Mouse (Mus musculus): ENCODE measurements at regions not wholly inside any gene's neighbourhood (a gene's known extent, or its start where the extent isn't known, plus 50 kb on each side); places are given as distances from the start of the nearest gene placed in this dataset.

DNA sequence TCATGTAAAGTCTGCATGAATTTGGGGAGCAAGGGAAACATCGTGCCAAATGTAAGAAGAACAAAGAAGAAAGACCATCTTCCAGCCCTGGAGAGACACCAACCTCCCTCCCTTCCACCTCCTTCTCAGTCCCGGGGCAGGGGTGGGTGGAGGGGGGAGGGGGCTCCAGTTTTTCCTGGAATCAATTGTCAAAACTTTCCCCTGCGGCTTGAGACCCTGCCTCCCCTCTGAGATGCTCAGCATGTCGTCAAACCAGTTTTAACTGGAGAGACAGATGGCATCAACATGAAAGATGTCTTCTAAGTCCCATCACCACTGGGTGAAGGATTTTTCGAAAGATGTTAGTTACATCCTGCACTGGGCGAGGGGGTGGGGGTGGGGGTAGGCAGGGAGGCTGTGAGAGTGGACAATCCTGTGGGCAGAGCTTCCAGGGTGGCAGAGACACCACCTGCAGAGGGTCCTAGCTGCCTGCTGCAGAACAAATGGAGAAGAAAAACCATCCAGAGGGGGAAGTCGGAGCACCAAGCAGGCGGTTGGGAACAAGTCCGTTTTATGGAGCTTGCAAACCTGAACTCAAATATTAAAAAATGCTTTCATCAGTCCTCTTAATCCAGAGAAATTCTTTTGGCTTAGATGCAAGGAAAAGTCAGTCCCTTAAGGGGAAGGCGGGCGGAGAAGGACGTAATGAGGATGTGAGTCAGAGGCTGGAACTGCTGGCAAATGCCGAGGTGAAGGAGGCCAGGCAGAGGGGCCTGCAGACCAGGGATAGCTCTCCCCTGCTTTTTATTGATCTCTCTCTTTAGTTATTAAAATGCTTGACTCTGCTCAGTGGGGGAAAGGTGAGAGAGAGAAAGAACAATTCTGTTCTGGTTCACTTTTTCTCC, 157.6 kb downstream of the Gas1 start:
- Histone ChIP-seq H3K4me1 (peaks cover 34% of the 10 kb centered on the region), H3K36me3 (replicated peaks) (no peaks in the 10 kb centered on the region), H3K27ac (peak overlapping the region; percentile 80), H3K9me3 (no peaks in the 10 kb centered on the region), H3K4me3 (no peak overlapping the region), H3K27me3 (ENCODE audit: poor library complexity, severe bottlenecking) (no peaks in the 10 kb centered on the region)
- WGBS, result 29% methylated on average over 13 of the region's 13 CpGs
- DNase-seq (ENCODE audit: extremely low spot score, low spot score), result no peak

DNA sequence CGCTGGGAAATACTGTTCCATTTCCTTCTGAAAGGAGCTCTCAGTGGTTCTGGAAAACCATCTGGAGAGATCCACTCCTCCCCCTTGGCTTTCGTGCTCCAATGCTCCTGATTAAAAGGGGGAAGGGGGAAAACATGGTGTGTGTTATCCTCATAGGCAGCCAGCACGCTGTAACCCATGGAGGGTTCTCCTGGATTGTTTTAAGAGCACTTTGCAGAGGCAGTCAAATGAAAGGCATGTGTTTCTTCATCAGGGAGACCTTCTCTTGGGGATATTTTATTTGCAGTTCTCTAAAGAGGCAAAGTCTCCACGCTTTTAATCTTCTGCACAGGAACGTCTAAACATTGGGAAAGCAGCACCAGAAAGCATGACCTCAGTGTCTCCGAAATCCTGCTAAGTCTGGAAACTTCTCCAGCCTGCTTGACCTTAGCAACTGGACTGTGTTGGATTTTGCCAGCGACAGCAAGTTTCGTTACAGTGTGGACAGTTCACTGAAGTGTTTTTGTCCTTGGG, 161.3 kb downstream of the Gas1 start:
- Histone ChIP-seq H3K4me1 (peaks cover 44% of the 10 kb centered on the region), H3K27me3 (ENCODE audit: poor library complexity, severe bottlenecking) (no peaks in the 10 kb centered on the region), H3K4me3 (no peak overlapping the region), H3K36me3 (replicated peaks) (no peaks in the 10 kb centered on the region), H3K27ac (no peak overlapping the region), H3K9me3 (no peaks in the 10 kb centered on the region)
- 76% methylated on average over 8 of the region's 8 CpGs for WGBS
- no peak for DNase-seq (ENCODE audit: extremely low spot score, low spot score)

DNA sequence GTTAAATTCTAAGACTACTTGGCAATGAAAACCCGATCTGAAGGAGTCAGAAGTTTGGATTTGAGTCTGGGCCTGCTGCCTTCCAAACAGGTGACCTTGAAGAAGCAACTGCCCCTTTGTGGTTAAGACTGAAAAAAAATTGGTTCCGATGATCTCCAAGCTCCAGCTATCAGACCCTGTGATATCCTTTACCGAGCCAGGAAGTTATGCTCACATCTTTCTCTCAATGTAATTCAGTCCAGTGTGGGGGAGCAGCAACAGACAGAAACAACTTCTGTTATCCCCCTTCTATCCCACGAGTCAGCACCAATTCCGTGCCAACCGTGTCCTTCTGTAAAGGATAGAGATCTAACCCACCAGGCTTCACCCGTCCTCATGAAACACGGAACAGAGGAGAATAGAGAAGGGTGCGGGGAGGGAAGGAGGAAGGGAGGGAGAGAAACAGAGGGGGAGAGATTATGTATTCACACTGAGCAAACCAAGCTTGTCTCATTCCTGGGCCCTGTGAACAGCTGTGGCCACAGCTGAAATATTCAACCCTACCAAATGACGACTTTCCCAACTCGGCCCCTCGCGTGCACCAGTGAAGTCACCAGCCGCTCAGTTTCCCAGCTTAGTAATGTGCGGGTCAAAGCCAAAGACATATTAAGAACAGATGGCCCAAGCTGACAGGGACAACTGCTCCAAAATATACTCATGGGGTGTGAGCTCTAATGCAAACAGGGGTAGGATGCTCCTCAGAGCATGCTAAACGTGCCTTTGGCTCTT, 164.9 kb downstream of the Gas1 start:
- Histone ChIP-seq H3K27ac (0 out of 2 replicates have a peak overlapping the region, but pooled peaks have one; percentile 40), H3K4me3 (no peak overlapping the region), H3K9me3 (no peaks in the 10 kb centered on the region), H3K27me3 (ENCODE audit: poor library complexity, severe bottlenecking) (no peaks in the 10 kb centered on the region), H3K4me1 (peaks cover 31% of the 10 kb centered on the region), H3K36me3 (replicated peaks) (no peaks in the 10 kb centered on the region)
- WGBS, result 87% methylated on average over 16 of the region's 16 CpGs
- DNase-seq (ENCODE audit: extremely low spot score, low spot score), result no peak

DNA sequence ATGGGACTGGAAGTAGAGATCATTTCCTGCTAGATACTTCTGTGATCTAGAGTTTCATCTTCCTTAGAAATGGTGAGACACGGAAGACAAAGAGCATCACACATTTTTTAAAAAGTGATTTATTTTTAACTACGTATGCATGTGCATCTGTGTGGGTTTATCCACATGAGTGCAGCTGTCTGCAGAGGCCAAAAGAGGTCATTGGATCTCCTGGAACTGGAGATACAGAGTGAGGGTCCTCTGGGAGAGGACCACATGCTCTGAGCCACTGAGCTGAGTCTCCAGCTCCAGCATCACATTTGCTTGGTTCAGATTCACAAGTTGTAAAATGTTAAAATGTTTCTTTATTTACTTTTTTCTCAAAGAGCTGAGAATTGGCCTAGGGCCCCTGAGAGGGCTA, 166.1 kb downstream of the Gas1 start:
- no peaks in the 10 kb centered on the region for H3K27me3 ChIP-seq (ENCODE audit: poor library complexity, severe bottlenecking)
- no peak overlapping the region for H3K27ac ChIP-seq
- no peaks in the 10 kb centered on the region for H3K9me3 ChIP-seq
- no peak for DNase-seq (ENCODE audit: extremely low spot score, low spot score)
- WGBS, result 91% methylated on average over 2 of the region's 2 CpGs
- H3K36me3 ChIP-seq (replicated peaks), result no peaks in the 10 kb centered on the region
- H3K4me1 ChIP-seq, result peaks cover 31% of the 10 kb centered on the region
- no peak overlapping the region for H3K4me3 ChIP-seq

DNA sequence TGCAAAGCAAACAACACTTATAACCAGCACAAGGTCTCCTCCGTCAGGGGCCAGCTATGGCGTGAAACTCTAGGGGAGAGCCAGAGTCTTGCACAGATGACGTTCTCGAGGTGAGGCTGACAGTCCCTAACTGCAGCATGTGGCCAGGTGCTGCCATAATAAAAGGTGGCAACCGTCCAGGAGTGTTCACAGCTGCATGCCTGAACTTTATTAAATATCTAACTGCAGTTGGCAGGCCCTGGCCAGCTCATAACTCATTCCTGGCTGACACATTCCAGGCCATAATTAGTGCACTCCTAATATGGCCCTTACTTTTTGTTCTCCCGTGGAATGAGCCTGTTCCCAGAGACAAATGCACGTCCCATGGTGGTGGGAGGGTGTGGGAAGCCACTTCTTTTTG, 169.6 kb downstream of the Gas1 start:
- DNase-seq (ENCODE audit: extremely low spot score, low spot score), result no peak
- Histone ChIP-seq H3K27ac (peak overlapping the region; percentile 60), H3K27me3 (ENCODE audit: poor library complexity, severe bottlenecking) (no peaks in the 10 kb centered on the region), H3K4me1 (peaks cover 19% of the 10 kb centered on the region), H3K4me3 (no peak overlapping the region), H3K36me3 (replicated peaks) (no peaks in the 10 kb centered on the region), H3K9me3 (no peaks in the 10 kb centered on the region)
- 68% methylated on average over 7 of the region's 7 CpGs for WGBS

DNA sequence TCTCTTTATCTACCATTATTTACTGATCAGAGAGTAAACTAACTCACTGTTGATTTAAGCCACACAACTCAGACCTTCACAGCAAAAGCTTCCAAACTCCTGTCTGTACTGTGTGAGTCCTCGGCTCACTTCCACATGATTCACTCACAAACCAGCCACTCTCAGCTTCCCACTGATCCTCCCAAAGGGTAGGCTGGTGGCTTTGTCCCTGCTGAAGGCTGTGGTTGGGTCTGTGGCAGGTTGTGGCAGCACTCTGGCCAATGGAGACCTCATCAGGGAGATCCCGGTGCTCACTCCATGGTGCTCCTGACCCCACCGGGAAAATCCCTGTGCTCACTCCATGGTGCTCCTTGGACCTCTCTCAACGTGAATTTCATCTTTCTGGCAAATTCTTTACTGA, 170.1 kb downstream of the Gas1 start:
- Histone ChIP-seq H3K36me3 (replicated peaks) (no peaks in the 10 kb centered on the region), H3K27me3 (ENCODE audit: poor library complexity, severe bottlenecking) (no peaks in the 10 kb centered on the region), H3K9me3 (no peaks in the 10 kb centered on the region), H3K4me3 (no peak overlapping the region), H3K27ac (peak overlapping the region; percentile 69; the same call in 1 of the 2 replicates), H3K4me1 (peaks cover 20% of the 10 kb centered on the region)
- DNase-seq (ENCODE audit: extremely low spot score, low spot score), result no peak
- 83% methylated on average over 4 of the region's 4 CpGs for WGBS

DNA sequence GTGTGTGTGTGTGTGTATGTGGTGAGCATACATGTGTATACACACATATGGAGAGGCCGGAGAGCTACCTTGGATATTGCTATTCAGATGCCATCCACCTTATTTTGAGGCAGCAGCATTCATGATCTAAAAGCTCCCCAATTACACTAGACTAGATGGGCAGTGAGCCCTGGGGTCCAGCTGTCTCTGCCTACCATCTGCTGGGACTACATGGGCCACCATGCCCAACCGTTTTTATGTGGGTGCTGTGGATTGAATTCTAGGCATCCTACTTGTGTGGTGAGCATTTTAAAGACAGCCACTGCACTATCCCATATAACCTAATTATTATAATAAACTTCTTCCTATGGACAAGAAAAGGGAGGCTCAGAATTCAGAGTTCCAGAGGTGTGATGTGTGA, 172.6 kb downstream of the Gas1 start:
- Histone ChIP-seq H3K27ac (no peak overlapping the region), H3K4me3 (no peak overlapping the region), H3K36me3 (replicated peaks) (no peaks in the 10 kb centered on the region), H3K4me1 (peaks cover 44% of the 10 kb centered on the region), H3K9me3 (no peaks in the 10 kb centered on the region), H3K27me3 (ENCODE audit: poor library complexity, severe bottlenecking) (no peaks in the 10 kb centered on the region)
- no peak for DNase-seq (ENCODE audit: extremely low spot score, low spot score)
- WGBS, result 91% methylated on average over 2 of the region's 2 CpGs

DNA sequence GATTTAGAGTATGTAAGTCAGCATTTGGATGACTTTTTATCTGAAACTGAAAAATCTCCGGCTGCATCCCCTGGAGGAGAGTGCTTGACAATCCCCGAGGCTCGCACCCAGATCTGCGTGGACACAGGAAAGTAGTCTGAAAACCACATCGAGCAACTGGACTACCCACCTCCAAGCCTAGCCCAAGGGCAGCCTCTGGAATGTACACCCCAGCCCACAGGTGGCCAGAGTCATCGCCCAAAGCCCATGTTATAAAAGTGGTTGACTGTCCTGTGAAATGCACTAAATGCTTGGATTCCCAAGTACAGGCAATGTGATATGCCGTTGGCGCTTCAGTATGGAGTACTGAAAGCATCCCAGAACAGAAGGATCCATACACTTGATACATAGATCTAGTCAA, 175.1 kb downstream of the Gas1 start:
- H3K9me3 ChIP-seq, result peaks cover 5% of the 10 kb centered on the region; the same call in 1 of the 2 replicates
- 90% methylated on average over 8 of the region's 8 CpGs for WGBS
- no peak for DNase-seq (ENCODE audit: extremely low spot score, low spot score)
- no peak overlapping the region for H3K4me3 ChIP-seq
- peak overlapping the region; percentile 82 for H3K27ac ChIP-seq
- H3K27me3 ChIP-seq (ENCODE audit: poor library complexity, severe bottlenecking), result no peaks in the 10 kb centered on the region
- H3K4me1 ChIP-seq, result peaks cover 29% of the 10 kb centered on the region
- H3K36me3 ChIP-seq (replicated peaks), result no peaks in the 10 kb centered on the region

DNA sequence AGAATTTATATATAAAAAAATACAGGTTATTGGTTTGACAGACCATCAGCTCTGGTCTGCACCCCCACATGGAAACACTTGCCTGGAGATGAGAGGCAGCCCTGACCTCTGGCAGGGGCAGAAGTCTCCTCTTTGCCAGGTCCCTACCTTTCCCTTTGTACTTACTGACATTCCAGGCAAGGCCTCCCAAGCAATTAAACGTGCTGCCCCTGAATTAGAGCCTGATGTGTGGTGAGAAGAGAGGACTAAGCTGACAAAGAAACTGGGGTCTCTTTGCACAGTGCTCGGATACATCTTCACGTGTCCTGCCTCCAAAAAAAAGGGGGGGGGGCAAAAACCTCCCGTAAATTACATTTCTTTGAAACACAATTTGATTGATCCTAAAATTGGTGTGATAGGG, 175.5 kb downstream of the Gas1 start:
- 30% methylated on average over 4 of the region's 4 CpGs for WGBS
- Histone ChIP-seq H3K27me3 (ENCODE audit: poor library complexity, severe bottlenecking) (no peaks in the 10 kb centered on the region), H3K4me1 (peaks cover 32% of the 10 kb centered on the region), H3K4me3 (no peak overlapping the region), H3K27ac (peak overlapping the region; percentile 82), H3K36me3 (replicated peaks) (no peaks in the 10 kb centered on the region), H3K9me3 (peaks cover 5% of the 10 kb centered on the region; the same call in 1 of the 2 replicates)
- no peak for DNase-seq (ENCODE audit: extremely low spot score, low spot score)

DNA sequence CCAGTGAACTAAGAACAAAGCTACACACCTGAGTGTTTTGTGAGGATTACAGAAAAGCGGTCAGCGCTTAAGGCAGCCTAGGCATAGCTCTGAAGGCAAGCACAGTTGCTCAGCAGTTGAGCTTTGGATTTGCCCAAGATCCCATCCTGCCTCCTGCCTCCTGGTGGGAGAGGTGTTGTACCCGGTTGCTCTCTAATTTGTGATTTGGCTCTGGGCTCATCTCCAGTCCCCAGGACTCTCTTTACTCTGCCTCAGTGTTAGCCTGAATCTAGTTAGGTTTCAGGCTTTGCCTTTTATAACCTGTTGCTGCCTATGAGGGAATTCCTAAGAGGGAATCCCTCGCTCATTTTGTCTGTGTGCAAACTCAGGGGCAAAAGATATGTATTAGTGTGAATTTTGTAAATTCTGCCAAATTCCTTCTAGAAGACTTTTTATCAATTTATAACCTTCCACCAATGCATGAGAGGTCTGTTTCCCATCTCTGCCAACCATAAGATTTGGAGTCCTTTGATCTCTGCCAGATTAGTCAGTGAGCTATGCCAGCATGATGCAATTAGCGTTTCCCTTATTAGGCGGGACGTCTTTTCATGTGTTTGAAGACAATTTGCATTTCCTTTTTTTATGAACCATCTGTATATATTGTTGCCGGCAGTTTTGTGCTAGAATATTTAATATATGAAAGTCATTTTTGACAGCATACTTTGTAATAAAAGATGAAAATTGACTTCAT, 176.4 kb downstream of the Gas1 start:
- WGBS, result 44% methylated on average over 8 of the region's 8 CpGs
- no peak for DNase-seq (ENCODE audit: extremely low spot score, low spot score)
- H3K36me3 ChIP-seq (replicated peaks), result no peaks in the 10 kb centered on the region
- peaks cover 35% of the 10 kb centered on the region for H3K4me1 ChIP-seq
- peaks cover 5% of the 10 kb centered on the region; the same call in 1 of the 2 replicates for H3K9me3 ChIP-seq
- H3K27me3 ChIP-seq (ENCODE audit: poor library complexity, severe bottlenecking), result no peaks in the 10 kb centered on the region
- peak overlapping the region; percentile 82 for H3K27ac ChIP-seq
- H3K4me3 ChIP-seq, result no peak overlapping the region

DNA sequence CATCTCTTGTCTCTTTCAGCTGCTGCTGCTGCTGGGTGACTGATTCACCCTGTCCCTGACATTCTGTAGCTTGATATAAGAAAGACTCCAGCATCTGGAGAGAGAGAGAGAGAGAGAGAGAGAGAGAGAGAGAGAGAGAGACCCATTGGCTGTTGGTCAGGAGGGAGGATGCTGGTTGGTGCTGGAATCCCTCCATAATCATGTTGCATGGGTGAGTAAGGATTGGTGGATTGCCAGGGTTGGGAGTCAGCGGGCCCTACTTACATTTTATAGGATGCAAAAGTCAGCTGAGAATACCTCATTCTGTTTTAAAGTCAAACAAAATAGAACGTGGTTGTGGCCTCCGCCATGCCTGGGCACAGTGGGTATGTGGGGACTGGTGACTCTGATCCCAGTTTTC, 174.5 kb upstream of the Tut7 start:
- no peak for DNase-seq (ENCODE audit: extremely low spot score, low spot score)
- H3K4me3 ChIP-seq, result no peak overlapping the region
- no peaks in the 10 kb centered on the region for H3K36me3 ChIP-seq (replicated peaks)
- H3K4me1 ChIP-seq, result peaks cover 56% of the 10 kb centered on the region
- H3K27me3 ChIP-seq (ENCODE audit: poor library complexity, severe bottlenecking), result no peaks in the 10 kb centered on the region
- H3K27ac ChIP-seq, result 0 out of 2 replicates have a peak overlapping the region, but pooled peaks have one; percentile 30
- WGBS, result 93% methylated on average over 3 of the region's 3 CpGs
- peaks cover 5% of the 10 kb centered on the region; the same call in 1 of the 2 replicates for H3K9me3 ChIP-seq

DNA sequence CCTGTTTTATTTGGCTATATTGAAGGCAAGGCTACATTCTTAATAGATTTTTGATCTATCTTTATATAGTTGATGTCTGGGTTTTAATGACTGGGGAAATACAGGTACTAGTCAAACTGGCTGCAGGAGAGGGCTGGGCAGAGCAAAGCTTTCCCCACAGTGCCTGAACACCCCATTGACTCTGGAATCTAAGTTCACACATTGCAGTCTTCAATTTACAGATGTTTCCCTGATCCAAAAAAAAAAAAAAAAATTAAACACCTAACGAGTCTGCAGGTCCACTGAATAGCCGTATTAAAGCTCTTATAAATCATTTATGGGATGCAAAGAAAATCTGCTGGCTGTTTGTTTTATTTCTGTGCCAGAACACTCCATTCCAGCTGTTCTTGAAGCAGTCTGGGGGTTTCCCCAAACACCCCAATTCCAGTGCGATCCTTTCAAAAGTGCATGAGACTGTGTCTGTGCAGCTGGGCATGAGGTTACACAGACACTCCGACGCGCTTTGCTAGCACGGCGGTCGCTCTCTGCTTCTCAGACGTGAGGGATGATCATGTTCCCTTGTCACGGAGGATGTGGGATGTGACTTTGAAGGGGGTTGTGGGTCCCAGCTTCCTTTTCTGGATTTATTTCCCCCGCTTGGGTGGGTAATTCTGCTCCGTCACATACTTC, 173.3 kb upstream of the Tut7 start:
- H3K4me1 ChIP-seq, result peaks cover 56% of the 10 kb centered on the region
- peak overlapping the region; percentile 66; the same call in 1 of the 2 replicates for H3K27ac ChIP-seq
- no peak overlapping the region for H3K4me3 ChIP-seq
- DNase-seq (ENCODE audit: extremely low spot score, low spot score), result no peak
- 89% methylated on average over 13 of the region's 13 CpGs for WGBS
- peaks cover 5% of the 10 kb centered on the region; the same call in 1 of the 2 replicates for H3K9me3 ChIP-seq
- no peaks in the 10 kb centered on the region for H3K36me3 ChIP-seq (replicated peaks)
- no peaks in the 10 kb centered on the region for H3K27me3 ChIP-seq (ENCODE audit: poor library complexity, severe bottlenecking)

All from forebrain, embryonic 10.5 days (tissue).